In the genomic region with DNA sequence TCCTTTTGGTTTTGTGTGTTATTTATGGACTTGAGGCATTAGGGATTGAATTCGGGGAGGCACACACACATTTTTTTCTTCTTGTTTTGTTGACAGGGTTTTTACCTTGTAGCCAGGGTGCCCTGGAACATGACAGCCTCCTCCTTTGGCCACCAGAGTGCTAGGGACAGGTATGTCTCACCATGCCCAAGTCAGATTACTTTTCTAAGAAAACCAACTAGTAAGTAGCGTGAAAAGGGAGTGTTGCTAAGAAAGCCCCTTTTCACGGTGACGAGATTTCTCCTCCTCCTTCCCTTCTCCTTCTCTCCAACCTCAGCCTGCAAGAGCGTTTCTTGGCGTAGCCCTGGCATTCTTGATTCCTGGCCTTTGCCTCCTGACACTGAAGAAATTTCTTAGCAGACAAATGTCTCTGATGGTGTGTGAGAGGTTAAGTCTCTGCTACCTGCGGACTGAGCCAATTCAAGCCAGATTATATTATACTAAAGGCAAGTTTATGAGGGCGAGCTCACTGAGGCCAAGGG, we compare ENCODE assay signal across 9 mouse cellular contexts. TPM values are rescaled to one million over a fixed set of nuclear protein-coding genes. Genes with fewer than 3 reads are reported as not detected.
DNase-seq lines count a peak whose midpoint lies in the region; ATAC-seq and TF ChIP-seq lines count a peak whose summit lies in the region.
"Had no signal": no experiment of that assay in that cellular context is flagged by ENCODE, and none has a peak within 500 bp of the region (broad histone marks: within the 10 kb centered on the region; RNA-seq: fewer than 3 reads in every experiment).

No protein-coding gene starts in this region.

- no peak for TF ChIP-seq POLR2A in myocyte (IDR thresholded peaks at IDR 0.05; ENCODE audit: insufficient read length, low read depth)

- no peak for ATAC-seq in kidney, embryonic 15.5 days (replicated peaks; ENCODE audit: low FRiP score)
- no peak for ATAC-seq in embryonic facial prominence, embryonic 11.5 days (replicated peaks; ENCODE audit: insufficient number of reproducible peaks, low FRiP score, low TSS enrichment, low read depth)
- ATAC-seq in hindbrain, embryonic 11.5 days (ENCODE audit: low FRiP score) = no peak

- H3ac ChIP-seq in myocyte (ENCODE audit: control insufficient read depth, insufficient read length) = no peak overlapping the region

- H3K27me3 ChIP-seq in kidney, embryonic 15.5 days = 0 out of 2 replicates have a peak, but pooled peaks cover 4% of the 10 kb centered on the region
- no peaks in the 10 kb centered on the region for H3K27me3 ChIP-seq in embryonic facial prominence, embryonic 11.5 days (ENCODE audit: control insufficient read depth, insufficient read depth, low read length)
- no peaks in the 10 kb centered on the region for H3K27me3 ChIP-seq in hindbrain, embryonic 11.5 days (ENCODE audit: control insufficient read depth, insufficient read depth, low read length)
- no peaks in the 10 kb centered on the region for H3K27me3 ChIP-seq in myocyte (ENCODE audit: control insufficient read depth, insufficient read depth, insufficient read length)

- no peak overlapping the region for H3K9ac ChIP-seq in kidney, embryonic 15.5 days
- H3K9ac ChIP-seq in embryonic facial prominence, embryonic 11.5 days (replicated peaks; ENCODE audit: low read length) = no peak overlapping the region
- peak overlapping the region; percentile 40 for H3K9ac ChIP-seq in hindbrain, embryonic 11.5 days (ENCODE audit: low read depth, low read length)
- H3K9ac ChIP-seq: liver, embryonic 15.5 days had no signal

- peaks cover 59% of the 10 kb centered on the region for H3K4me1 ChIP-seq in kidney, embryonic 15.5 days
- no peaks in the 10 kb centered on the region; the same call in 1 of the 2 replicates for H3K4me1 ChIP-seq in embryonic facial prominence, embryonic 11.5 days (ENCODE audit: control insufficient read depth, insufficient read depth, low read length)
- H3K4me1 ChIP-seq in hindbrain, embryonic 11.5 days (replicated peaks; ENCODE audit: control insufficient read depth, insufficient read depth, low read length) = peaks cover 38% of the 10 kb centered on the region

- H3K79me2 ChIP-seq in myocyte (ENCODE audit: control insufficient read depth, insufficient read depth) = peaks cover 7% of the 10 kb centered on the region

- H3K36me3 ChIP-seq in kidney, embryonic 15.5 days = no peaks in the 10 kb centered on the region
- no peaks in the 10 kb centered on the region for H3K36me3 ChIP-seq in embryonic facial prominence, embryonic 11.5 days (replicated peaks; ENCODE audit: control insufficient read depth, insufficient read depth, low read depth, low read length)
- H3K36me3 ChIP-seq in hindbrain, embryonic 11.5 days (ENCODE audit: control insufficient read depth, insufficient read depth, low read length) = no peaks in the 10 kb centered on the region
- no peaks in the 10 kb centered on the region for H3K36me3 ChIP-seq in myocyte (ENCODE audit: control insufficient read depth, insufficient read depth)
- H3K36me3 ChIP-seq: liver, embryonic 15.5 days had no signal

- DNase-seq in kidney, postnatal 25 days = no peak
- no peak for DNase-seq in embryonic facial prominence, embryonic 11.5 days (ENCODE audit: low spot score)
- DNase-seq in hindbrain, embryonic 11.5 days (ENCODE audit: low spot score) = no peak
- DNase-seq in Muller cell, postnatal 12 days (ENCODE audit: inconsistent ontology term) = no peak
- DNase-seq in right cerebral cortex, adult 2 months (ENCODE audit: low spot score in 2 of 2) = no peak
- DNase-seq in MN1 (ENCODE audit: low spot score) = no peak

- 51% methylated on average over 8 of the region's 8 CpGs for WGBS in kidney, embryonic 15.5 days
- WGBS in embryonic facial prominence, embryonic 11.5 days = 41% methylated on average over 8 of the region's 8 CpGs
- 28% methylated on average over 8 of the region's 8 CpGs for WGBS in hindbrain, embryonic 11.5 days

- H3K27ac ChIP-seq in kidney, embryonic 15.5 days = peak overlapping the region; percentile 90
- 0 out of 2 replicates have a peak overlapping the region, but pooled peaks have one; percentile 7 for H3K27ac ChIP-seq in embryonic facial prominence, embryonic 11.5 days (replicated peaks; ENCODE audit: low read depth, low read length)
- peak overlapping the region; percentile 96 for H3K27ac ChIP-seq in hindbrain, embryonic 11.5 days (ENCODE audit: low read depth, low read length)
- H3K27ac ChIP-seq: liver, embryonic 15.5 days had no signal

- no peak overlapping the region for H3K4me3 ChIP-seq in kidney, embryonic 15.5 days (replicated peaks)
- H3K4me3 ChIP-seq in embryonic facial prominence, embryonic 11.5 days (ENCODE audit: low read depth, low read length) = no peak overlapping the region
- H3K4me3 ChIP-seq in hindbrain, embryonic 11.5 days (ENCODE audit: low read depth, low read length) = peak overlapping the region; percentile 47; the same call in 1 of the 2 replicates
- peak overlapping the region; percentile 44 for H3K4me3 ChIP-seq in myocyte
- H3K4me3 ChIP-seq: liver, embryonic 15.5 days had no signal

- H3K9me3 ChIP-seq in kidney, embryonic 15.5 days (replicated peaks) = no peaks in the 10 kb centered on the region
- no peaks in the 10 kb centered on the region for H3K9me3 ChIP-seq in embryonic facial prominence, embryonic 11.5 days (replicated peaks; ENCODE audit: control insufficient read depth, low read length)
- no peaks in the 10 kb centered on the region for H3K9me3 ChIP-seq in hindbrain, embryonic 11.5 days (ENCODE audit: control insufficient read depth, low read length)
- H3K9me3 ChIP-seq: liver, embryonic 15.5 days had no signal

- H3K4me2 ChIP-seq in kidney, embryonic 15.5 days = no peak overlapping the region
- H3K4me2 ChIP-seq in embryonic facial prominence, embryonic 11.5 days (ENCODE audit: low read depth, low read length) = no peak overlapping the region
- peak overlapping the region; percentile 72 for H3K4me2 ChIP-seq in hindbrain, embryonic 11.5 days (replicated peaks; ENCODE audit: low read depth, low read length)
- peak overlapping the region; percentile 95 for H3K4me2 ChIP-seq in myocyte (ENCODE audit: low read depth)
- H3K4me2 ChIP-seq: liver, embryonic 15.5 days had no signal

TF ChIP-seq in myocyte, 11 proteins besides CTCF, POLR2A, EP300 and RAD21:
- no peak for TF ChIP-seq MAX (IDR thresholded peaks at IDR 0.05; ENCODE audit: low read depth)
- no peak for TF ChIP-seq TCF12 (IDR thresholded peaks at IDR 0.05; ENCODE audit: insufficient read depth, poor library complexity, severe bottlenecking)
- TF ChIP-seq TCF3 (IDR thresholded peaks at IDR 0.05; ENCODE audit: insufficient read length, low read depth) = no peak
- TF ChIP-seq POLR2AphosphoS2 (IDR thresholded peaks at IDR 0.05; ENCODE audit: insufficient read length, low read depth) = no peak
- no peak for TF ChIP-seq USF1 (IDR thresholded peaks at IDR 0.05; ENCODE audit: low read depth)
- TF ChIP-seq REST (IDR thresholded peaks at IDR 0.05; ENCODE audit: insufficient read depth, insufficient read length) = no peak
- no peak for TF ChIP-seq SRF (IDR thresholded peaks at IDR 0.05; ENCODE audit: control insufficient read depth, insufficient read length, low read depth)
- TF ChIP-seq CEBPB (IDR thresholded peaks at IDR 0.05; ENCODE audit: insufficient read depth, poor library complexity, severe bottlenecking) = no peak
- no peak for TF ChIP-seq MYOG (IDR thresholded peaks at IDR 0.05; ENCODE audit: control insufficient read depth in 1 of 3, insufficient read depth in 1 of 3, insufficient read length in 2 of 3, low read depth in 2 of 3)
- TF ChIP-seq MYOD1 (IDR thresholded peaks at IDR 0.05; ENCODE audit: control insufficient read depth in 1 of 3, insufficient read length in 2 of 3, low read depth in 2 of 3) = no peak
- no peak for TF ChIP-seq E2F4 (IDR thresholded peaks at IDR 0.05; ENCODE audit: insufficient read depth)
TF ChIP-seq in myocyte: peak in this region for 0.

RNA-seq across cellular contexts. Expression of gene Tuba1a, which starts 34.2 kb away (rescaled TPM):
- 854 and 1,029 TPM in 2 replicates for polyA plus RNA-seq in kidney, embryonic 15.5 days (2015; fragmentation: Nextera tagmentation; extraction: Ambion mirVana)
- 3,177 and 3,658 TPM in 2 replicates for polyA plus RNA-seq in embryonic facial prominence, embryonic 11.5 days (2014; fragmentation: Nextera tagmentation; extraction: Ambion mirVana)
- 8,897 and 9,833 TPM in 2 replicates for polyA plus RNA-seq in hindbrain, embryonic 11.5 days (2014; fragmentation: Nextera tagmentation; extraction: Ambion mirVana)
- 3,074 TPM for polyA plus RNA-seq in myocyte (2012; fragmentation: generic; extraction: Trizol)

RNA-seq across cellular contexts. Expression of gene Gm49450, which starts 34.4 kb away (rescaled TPM):
- not detected in 2 replicates for polyA plus RNA-seq in kidney, embryonic 15.5 days (2015; fragmentation: Nextera tagmentation; extraction: Ambion mirVana)
- not detected in 2 replicates for polyA plus RNA-seq in embryonic facial prominence, embryonic 11.5 days (2014; fragmentation: Nextera tagmentation; extraction: Ambion mirVana)
- polyA plus RNA-seq in hindbrain, embryonic 11.5 days (2014; fragmentation: Nextera tagmentation; extraction: Ambion mirVana) = not detected in 2 replicates
- polyA plus RNA-seq in myocyte (2012; fragmentation: generic; extraction: Trizol) = 0.84 TPM
- polyA plus RNA-seq: liver, embryonic 15.5 days had no signal

RNA-seq across cellular contexts. Expression of gene Tuba1c, which starts 42.0 kb away (rescaled TPM):
- polyA plus RNA-seq in kidney, embryonic 15.5 days (2015; fragmentation: Nextera tagmentation; extraction: Ambion mirVana) = 180 and 185 TPM in 2 replicates
- polyA plus RNA-seq in embryonic facial prominence, embryonic 11.5 days (2014; fragmentation: Nextera tagmentation; extraction: Ambion mirVana) = 132 and 138 TPM in 2 replicates
- 93.2 and 95.2 TPM in 2 replicates for polyA plus RNA-seq in hindbrain, embryonic 11.5 days (2014; fragmentation: Nextera tagmentation; extraction: Ambion mirVana)
- 462 TPM for polyA plus RNA-seq in myocyte (2012; fragmentation: generic; extraction: Trizol)

RNA-seq across cellular contexts. Expression of gene Tuba1b, which starts 53.4 kb away (rescaled TPM):
- 1,698 and 1,797 TPM in 2 replicates for polyA plus RNA-seq in kidney, embryonic 15.5 days (2015; fragmentation: Nextera tagmentation; extraction: Ambion mirVana)
- 2,291 and 2,381 TPM in 2 replicates for polyA plus RNA-seq in embryonic facial prominence, embryonic 11.5 days (2014; fragmentation: Nextera tagmentation; extraction: Ambion mirVana)
- polyA plus RNA-seq in hindbrain, embryonic 11.5 days (2014; fragmentation: Nextera tagmentation; extraction: Ambion mirVana) = 1,792 and 1,905 TPM in 2 replicates
- polyA plus RNA-seq in myocyte (2012; fragmentation: generic; extraction: Trizol) = 2,204 TPM

Comparison
In these comparisons a context has a peak if more than half of its experiments do, and no peak if none do; other contexts are left out.
1. H3K27ac ChIP-seq: peak in every context shown above with its lines; median percentile 96 in hindbrain, embryonic 11.5 days; 90 in kidney, embryonic 15.5 days; 7 in embryonic facial prominence, embryonic 11.5 days.
2. H3K4me2 ChIP-seq: peak in hindbrain, embryonic 11.5 days (single experiment) and myocyte (single experiment); none in kidney, embryonic 15.5 days (single experiment) and embryonic facial prominence, embryonic 11.5 days (single experiment).
3. H3K4me3 ChIP-seq: peak in hindbrain, embryonic 11.5 days (single experiment) and myocyte (single experiment); none in kidney, embryonic 15.5 days (single experiment) and embryonic facial prominence, embryonic 11.5 days (single experiment).